Mouse (Mus musculus) MEL (cell line): ENCODE results near the gene Pick1.

Source experiments
- BHLHE40 ChIP-seq: IDR thresholded peaks from 2 replicates; pipeline ENCODE4 v1.6.1; 2012; ENCODE audit warnings: low read depth, mild to moderate bottlenecking, inconsistent platforms, low read length, improper control_type of control experiment, borderline replicate concordance
- EP300 ChIP-seq, 2 experiments: IDR thresholded peaks; 2 replicates each; pipeline ENCODE4 v1.6.1; 2011; ENCODE audit warnings: improper control_type of control experiment in 2 of 2, low read length in 2 of 2, low read depth in 1 of 2, mild to moderate bottlenecking in 1 of 2
- GATA1 ChIP-seq: IDR thresholded peaks from 2 replicates; pipeline ENCODE4 v1.6.1; 2011; ENCODE audit warnings: low read depth, low read length, improper control_type of control experiment
- KAT2A ChIP-seq: conservative IDR thresholded peaks from 2 replicates; pipeline ENCODE4 v1.6.1; 2012; ENCODE audit warnings: low read depth, low read length, improper control_type of control experiment, inconsistent platforms
- MAZ ChIP-seq: IDR thresholded peaks from 2 replicates; pipeline ENCODE4 v1.6.1; 2012; ENCODE audit warnings: low read depth, mild to moderate bottlenecking, inconsistent platforms, low read length, improper control_type of control experiment
- POLR2A ChIP-seq, 2 experiments: IDR thresholded peaks; 2 replicates each; pipeline ENCODE4 v1.6.1; 2011 to 2012; ENCODE audit warnings: low read length in 2 of 2, mild to moderate bottlenecking in 2 of 2, control low read depth in 1 of 2, improper control_type of control experiment in 1 of 2, low read depth in 1 of 2, moderate library complexity in 1 of 2; ENCODE audit not compliant: control insufficient read depth in 1 of 2, insufficient read depth in 1 of 2, poor library complexity in 1 of 2
- ZKSCAN1 ChIP-seq: IDR thresholded peaks from 2 replicates; pipeline ENCODE4 v1.6.1; 2012; ENCODE audit warnings: low read depth, mild to moderate bottlenecking, inconsistent platforms, low read length, improper control_type of control experiment, moderate library complexity

- TF ChIP-seq BHLHE40: no peak
- TF ChIP-seq POLR2A (IDR thresholded peaks at IDR 0.05; ENCODE audit: control insufficient read depth in 1 of 2, insufficient read depth in 1 of 2, low read depth in 1 of 2, low read length in 2 of 2, poor library complexity in 1 of 2): no peak
- no peak for TF ChIP-seq GATA1
- no peak for TF ChIP-seq ZKSCAN1
- no peak for TF ChIP-seq KAT2A
- no peak for TF ChIP-seq EP300 (IDR thresholded peaks at IDR 0.05; ENCODE audit: low read depth in 1 of 2, low read length in 2 of 2)
- no peak for TF ChIP-seq MAZ
Measured at GRCm38 (mm10) chr15:79194946-79195345, 34.0 kb upstream of the Pick1 start.
